8 mouse cellular contexts compared by ENCODE assay signal in the genomic region with DNA sequence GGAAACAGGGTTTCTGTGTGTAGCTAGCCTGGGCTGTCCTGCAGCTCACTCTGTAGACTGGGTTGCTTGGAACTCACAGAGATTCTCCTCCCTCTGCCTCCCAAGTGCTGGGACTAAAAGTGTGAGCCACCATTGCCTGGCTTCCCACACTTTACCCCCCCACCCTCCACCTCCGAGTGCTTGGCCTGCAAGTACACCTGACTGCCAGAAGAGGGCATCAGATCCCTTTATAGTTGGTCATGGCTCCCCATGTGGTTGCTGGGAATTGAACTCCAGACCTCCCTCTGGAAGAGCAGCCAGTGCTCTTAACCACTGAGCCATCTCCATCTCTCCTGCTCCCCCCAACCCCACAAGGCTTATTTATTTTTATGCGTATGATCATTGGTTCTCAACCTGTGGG. TPM values are rescaled to one million over a fixed set of nuclear protein-coding genes. Genes with fewer than 3 reads are reported as not detected.
DNase-seq lines count a peak whose midpoint lies in the region; ATAC-seq and TF ChIP-seq lines count a peak whose summit lies in the region.

No protein-coding gene starts in this region.

- H3K36me3 ChIP-seq in intestine, postnatal 0 days (ENCODE audit: control insufficient read depth, insufficient read depth): no peaks in the 10 kb centered on the region
- H3K36me3 ChIP-seq in intestine, embryonic 15.5 days: no peaks in the 10 kb centered on the region

- H3K4me2 ChIP-seq in intestine, postnatal 0 days (replicated peaks; ENCODE audit: low read depth): no peak overlapping the region
- H3K4me2 ChIP-seq in intestine, embryonic 15.5 days (replicated peaks): no peak overlapping the region

- no peak overlapping the region for H3K9ac ChIP-seq in intestine, postnatal 0 days (ENCODE audit: low read depth, low read length)
- no peak overlapping the region for H3K9ac ChIP-seq in intestine, embryonic 15.5 days

- no peaks in the 10 kb centered on the region for H3K4me1 ChIP-seq in intestine, postnatal 0 days (replicated peaks; ENCODE audit: control insufficient read depth, insufficient read depth, low read length)
- peaks cover 5% of the 10 kb centered on the region; the same call in 1 of the 2 replicates for H3K4me1 ChIP-seq in intestine, embryonic 15.5 days (replicated peaks)
- H3K4me1 ChIP-seq in bone marrow macrophage, adult 2 months (ENCODE audit: control insufficient read depth, insufficient read depth, low read length): peaks cover 5% of the 10 kb centered on the region

- no peak for TF ChIP-seq POLR2A in bone marrow macrophage, adult 2 months (IDR thresholded peaks at IDR 0.05; ENCODE audit: borderline replicate concordance, low read depth, low read length)

- 57% methylated on average over 2 of the region's 2 CpGs for WGBS in intestine, postnatal 0 days
- 34% methylated on average over 2 of the region's 2 CpGs for WGBS in intestine, embryonic 15.5 days

- no peak for ATAC-seq in intestine, postnatal 0 days
- ATAC-seq in intestine, embryonic 15.5 days: no peak

- H3K27ac ChIP-seq in intestine, postnatal 0 days (ENCODE audit: low read depth, low read length): no peak overlapping the region
- H3K27ac ChIP-seq in intestine, embryonic 15.5 days: no peak overlapping the region
- H3K27ac ChIP-seq in bone marrow macrophage, adult 2 months (ENCODE audit: insufficient read depth, low read depth, low read length): no peak overlapping the region

- no peaks in the 10 kb centered on the region for H3K27me3 ChIP-seq in intestine, postnatal 0 days (replicated peaks; ENCODE audit: control insufficient read depth, insufficient read depth, low read length)
- H3K27me3 ChIP-seq in intestine, embryonic 15.5 days (replicated peaks): no peaks in the 10 kb centered on the region; the same call in 1 of the 2 replicates

- DNase-seq in ES-CJ7 (ENCODE audit: low read depth, low spot score) (peak; percentile 84), liver (peak; percentile 30)
- peak; percentile 55 for DNase-seq in retina, postnatal 1 day
- DNase-seq in urinary bladder, postnatal 4 days (ENCODE audit: low spot score in 2 of 2): no peak
- DNase-seq in layer of hippocampus, adult 18-20 months (ENCODE audit: low spot score in 2 of 2): no peak

- H3K9me3 ChIP-seq in intestine, postnatal 0 days (ENCODE audit: control insufficient read depth): no peaks in the 10 kb centered on the region
- no peaks in the 10 kb centered on the region for H3K9me3 ChIP-seq in intestine, embryonic 15.5 days

- H3K4me3 ChIP-seq in intestine, postnatal 0 days (ENCODE audit: low read depth, low read length): no peak overlapping the region
- H3K4me3 ChIP-seq in intestine, embryonic 15.5 days (replicated peaks): no peak overlapping the region
- no peak overlapping the region for H3K4me3 ChIP-seq in bone marrow macrophage, adult 2 months (ENCODE audit: insufficient read depth, low read length)

- peak; percentile 77 for TF ChIP-seq CTCF in intestine, postnatal 0 days (IDR thresholded peaks at IDR 0.05; ENCODE audit: low read depth)
- TF ChIP-seq CTCF in bone marrow macrophage, adult 2 months (IDR thresholded peaks at IDR 0.05; ENCODE audit: low read depth, low read length): peak; percentile 61

RNA-seq across cellular contexts. Expression of a gene that starts 5.7 kb away (rescaled TPM):
- 3.3 and 3.8 TPM in 2 replicates for polyA plus RNA-seq in intestine, postnatal 0 days (2015; fragmentation: Nextera tagmentation; extraction: Ambion mirVana)
- polyA plus RNA-seq in intestine, embryonic 15.5 days (2015; fragmentation: Nextera tagmentation; extraction: Ambion mirVana): 1.8 and 1.9 TPM in 2 replicates
- 2.9 and 4.5 TPM in 2 replicates for polyA plus RNA-seq in bone marrow macrophage, adult 2 months (2012; ENCODE audit: insufficient read depth, insufficient read length, missing spikeins)
- total RNA-seq in layer of hippocampus, adult 18-20 months (2021): 1 to 10 TPM; 4.2 to 4.5 TPM

RNA-seq across cellular contexts. Expression of a gene that starts 15.7 kb away (rescaled TPM):
- not detected in 2 replicates for polyA plus RNA-seq in intestine, postnatal 0 days (2015; fragmentation: Nextera tagmentation; extraction: Ambion mirVana)
- 0.08 and 0.16 TPM in 2 replicates for polyA plus RNA-seq in intestine, embryonic 15.5 days (2015; fragmentation: Nextera tagmentation; extraction: Ambion mirVana)
- 0.29 and 0.51 TPM in 2 replicates for polyA plus RNA-seq in bone marrow macrophage, adult 2 months (2012; ENCODE audit: insufficient read depth, insufficient read length, missing spikeins)
- total RNA-seq in layer of hippocampus, adult 18-20 months (2021): 10 to 100 TPM; 18.7 to 20.0 TPM

RNA-seq across cellular contexts. Expression of a gene that starts 18.5 kb away (rescaled TPM):
- 1.8 and 2.4 TPM in 2 replicates for polyA plus RNA-seq in intestine, postnatal 0 days (2015; fragmentation: Nextera tagmentation; extraction: Ambion mirVana)
- 2.4 and 3.2 TPM in 2 replicates for polyA plus RNA-seq in intestine, embryonic 15.5 days (2015; fragmentation: Nextera tagmentation; extraction: Ambion mirVana)
- 0.95 TPM in 1 of 2 replicates, not detected in the other for polyA plus RNA-seq in bone marrow macrophage, adult 2 months (2012; ENCODE audit: insufficient read depth, insufficient read length, missing spikeins)
- total RNA-seq in layer of hippocampus, adult 18-20 months (2021): 1 to 10 TPM; 5.6 to 6.3 TPM

RNA-seq across cellular contexts. Expression of a gene that starts 26.8 kb away (rescaled TPM):
- polyA plus RNA-seq in intestine, postnatal 0 days (2015; fragmentation: Nextera tagmentation; extraction: Ambion mirVana): 1,534 and 1,607 TPM in 2 replicates
- 990 and 1,082 TPM in 2 replicates for polyA plus RNA-seq in intestine, embryonic 15.5 days (2015; fragmentation: Nextera tagmentation; extraction: Ambion mirVana)
- 253 and 308 TPM in 2 replicates for polyA plus RNA-seq in bone marrow macrophage, adult 2 months (2012; ENCODE audit: insufficient read depth, insufficient read length, missing spikeins)
- 100 to 1,000 TPM; 479 to 483 TPM for total RNA-seq in layer of hippocampus, adult 18-20 months (2021)

RNA-seq across cellular contexts. Expression of a gene that starts 27.7 kb away (rescaled TPM):
- 84.7 and 92.1 TPM in 2 replicates for polyA plus RNA-seq in intestine, postnatal 0 days (2015; fragmentation: Nextera tagmentation; extraction: Ambion mirVana)
- polyA plus RNA-seq in intestine, embryonic 15.5 days (2015; fragmentation: Nextera tagmentation; extraction: Ambion mirVana): 26.5 and 30.9 TPM in 2 replicates
- 16.5 and 17.7 TPM in 2 replicates for polyA plus RNA-seq in bone marrow macrophage, adult 2 months (2012; ENCODE audit: insufficient read depth, insufficient read length, missing spikeins)
- total RNA-seq in layer of hippocampus, adult 18-20 months (2021): 10 to 100 TPM; 43.5 to 44.2 TPM

Comparison
In these comparisons a context has a peak if more than half of its experiments do, and no peak if none do; other contexts are left out.
1. DNase-seq: peak in ES-CJ7 (single experiment), liver (single experiment) and retina, postnatal 1 day (single experiment); none in urinary bladder, postnatal 4 days (0 of 2) and layer of hippocampus, adult 18-20 months (0 of 2).